Mouse (Mus musculus) forebrain, embryonic 15.5 days (tissue): ENCODE measurements around the gene Hk2. TPM values are rescaled to one million over a fixed set of nuclear protein-coding genes. Genes with fewer than 3 reads are reported as not detected.

ENCODE experiments used
- ATAC-seq: fragments of 200-750 bp; cut with Nextera tagmentation; replicated peaks from 2 replicates; pipeline ENCODE4 v1.8.0; 2017; ENCODE audit warnings: mild to moderate bottlenecking, moderate TSS enrichment, moderate library complexity
- H3K27ac ChIP-seq: fragments of 300-500 bp; sonication (generic); replicated peaks from 2 replicates; pipeline ENCODE4 v1.5.1; 2015; ENCODE audit warnings: mild to moderate bottlenecking, inconsistent platforms
- H3K27me3 ChIP-seq: fragments of 300-500 bp; sonication (generic); 2 replicates; pipeline ENCODE4 v1.6.1; 2015; ENCODE audit warnings: inconsistent platforms
- H3K36me3 ChIP-seq: fragments of 300-500 bp; sonication (generic); 2 replicates; pipeline ENCODE4 v1.6.1; 2015; ENCODE audit warnings: mild to moderate bottlenecking, inconsistent platforms
- H3K4me1 ChIP-seq: fragments of 300-500 bp; sonication (generic); 2 replicates; pipeline ENCODE4 v1.6.1; 2015; ENCODE audit warnings: inconsistent platforms
- H3K4me2 ChIP-seq: fragments of 300-500 bp; sonication (generic); replicated peaks from 2 replicates; pipeline ENCODE4 v1.6.1; 2015; ENCODE audit warnings: mild to moderate bottlenecking, inconsistent platforms
- H3K4me3 ChIP-seq: fragments of 300-500 bp; sonication (generic); 2 replicates; pipeline ENCODE4 v1.5.1; 2015; ENCODE audit warnings: mild to moderate bottlenecking, inconsistent platforms
- H3K9ac ChIP-seq: fragments of 300-500 bp; sonication (generic); replicated peaks from 2 replicates; pipeline ENCODE4 v1.6.1; 2015; ENCODE audit warnings: mild to moderate bottlenecking, inconsistent platforms
- H3K9me3 ChIP-seq: fragments of 300-500 bp; sonication (generic); 2 replicates; pipeline ENCODE4 v1.6.1; 2016; ENCODE audit warnings: inconsistent platforms
- WGBS: fragments of 180-500 bp; shearing (Covaris S2); methylation state at CpG from one replicate; pipeline ENCODE4 v1.1.7; 2015; ENCODE audit warnings: mixed read lengths; 5-methylcytosine and 5-hydroxymethylcytosine counted together
- polyA plus RNA-seq: library from polyadenylated mRNA; unstranded; fragments of >200 nt; fragmentation: Nextera tagmentation; extraction: Ambion mirVana; gene quantifications from 2 replicates; pipeline ENCODE4 v1.2.1, GENCODE M21; 2015

Gene Hk2
- polyA plus RNA-seq, 1 experiment from 2014 or later = 5.3 TPM

- no peak overlapping the region for H3K27ac ChIP-seq
- 96% methylated on average over 12 of the region's 12 CpGs for WGBS
- H3K4me2 ChIP-seq = no peak overlapping the region
- no peak overlapping the region for H3K4me3 ChIP-seq
- 0 out of 2 replicates have a peak, but pooled peaks cover 4% of the 10 kb centered on the region for H3K27me3 ChIP-seq
- no peak overlapping the region for H3K9ac ChIP-seq
- no peaks in the 10 kb centered on the region for H3K9me3 ChIP-seq
- H3K4me1 ChIP-seq = peaks cover 20% of the 10 kb centered on the region
- H3K36me3 ChIP-seq = no peaks in the 10 kb centered on the region
- ATAC-seq = no peak
These were observed 6.3 kb downstream of the Hk2 start for GRCm38 (mm10) chr6:82767734-82768586.

GRCm38 (mm10) chr6:82766636-82767035 is 7.6 kb downstream of the Hk2 start:
- Histone ChIP-seq H3K36me3 (no peaks in the 10 kb centered on the region), H3K4me2 (no peak overlapping the region), H3K4me1 (peaks cover 8% of the 10 kb centered on the region; the same call in 1 of the 2 replicates), H3K27me3 (no peaks in the 10 kb centered on the region), H3K9me3 (no peaks in the 10 kb centered on the region), H3K27ac (no peak overlapping the region), H3K9ac (no peak overlapping the region), H3K4me3 (no peak overlapping the region)
- no peak for ATAC-seq
- 71% methylated on average over 4 of the region's 4 CpGs for WGBS

DNA sequence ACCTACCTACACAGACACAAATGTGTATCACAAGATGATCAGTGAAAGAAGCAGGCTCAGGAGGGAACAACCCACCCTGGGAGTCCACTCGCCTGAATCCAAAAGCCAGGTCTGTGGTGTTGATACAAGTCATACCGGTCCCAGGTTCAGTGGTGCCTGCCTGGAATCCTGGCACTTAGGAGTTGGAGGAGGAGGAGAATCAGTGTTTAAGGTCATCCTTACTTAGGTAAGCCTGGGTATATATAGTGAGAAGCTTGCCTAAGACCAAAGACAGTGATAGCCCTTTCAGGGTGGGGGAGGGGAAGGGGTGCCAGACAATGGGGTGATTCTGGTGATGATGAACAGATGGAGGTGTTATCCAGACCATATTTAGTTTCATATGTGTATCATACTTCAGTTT is 9.0 kb downstream of the Hk2 start:
- 97% methylated on average over 2 of the region's 2 CpGs for WGBS
- H3K27ac ChIP-seq = no peak overlapping the region
- H3K4me3 ChIP-seq = no peak overlapping the region
- H3K9me3 ChIP-seq = no peaks in the 10 kb centered on the region
- H3K4me1 ChIP-seq = 0 out of 2 replicates have a peak, but pooled peaks cover 4% of the 10 kb centered on the region
- no peak overlapping the region for H3K9ac ChIP-seq
- ATAC-seq = no peak
- no peaks in the 10 kb centered on the region for H3K27me3 ChIP-seq
- no peaks in the 10 kb centered on the region for H3K36me3 ChIP-seq
- H3K4me2 ChIP-seq = no peak overlapping the region

- H3K4me1 ChIP-seq = 0 out of 2 replicates have a peak, but pooled peaks cover 4% of the 10 kb centered on the region
- no peaks in the 10 kb centered on the region for H3K9me3 ChIP-seq
- no peak overlapping the region for H3K4me2 ChIP-seq
- no peaks in the 10 kb centered on the region for H3K36me3 ChIP-seq
- no peak overlapping the region for H3K27ac ChIP-seq
- no peaks in the 10 kb centered on the region for H3K27me3 ChIP-seq
- H3K9ac ChIP-seq = no peak overlapping the region
- 61% methylated on average over 9 of the region's 9 CpGs for WGBS
- no peak for ATAC-seq
- H3K4me3 ChIP-seq = no peak overlapping the region
These were observed 10.3 kb downstream of the Hk2 start for GRCm38 (mm10) chr6:82763871-82764503.

GRCm38 (mm10) chr6:82762728-82763127 is 11.5 kb downstream of the Hk2 start:
- H3K36me3 ChIP-seq = no peaks in the 10 kb centered on the region
- H3K4me2 ChIP-seq = no peak overlapping the region
- 72% methylated on average over 2 of the region's 2 CpGs for WGBS
- H3K9ac ChIP-seq = no peak overlapping the region
- no peak for ATAC-seq
- no peaks in the 10 kb centered on the region for H3K9me3 ChIP-seq
- 0 out of 2 replicates have a peak, but pooled peaks cover 4% of the 10 kb centered on the region for H3K4me1 ChIP-seq
- no peak overlapping the region for H3K4me3 ChIP-seq
- no peaks in the 10 kb centered on the region for H3K27me3 ChIP-seq
- no peak overlapping the region for H3K27ac ChIP-seq

DNA sequence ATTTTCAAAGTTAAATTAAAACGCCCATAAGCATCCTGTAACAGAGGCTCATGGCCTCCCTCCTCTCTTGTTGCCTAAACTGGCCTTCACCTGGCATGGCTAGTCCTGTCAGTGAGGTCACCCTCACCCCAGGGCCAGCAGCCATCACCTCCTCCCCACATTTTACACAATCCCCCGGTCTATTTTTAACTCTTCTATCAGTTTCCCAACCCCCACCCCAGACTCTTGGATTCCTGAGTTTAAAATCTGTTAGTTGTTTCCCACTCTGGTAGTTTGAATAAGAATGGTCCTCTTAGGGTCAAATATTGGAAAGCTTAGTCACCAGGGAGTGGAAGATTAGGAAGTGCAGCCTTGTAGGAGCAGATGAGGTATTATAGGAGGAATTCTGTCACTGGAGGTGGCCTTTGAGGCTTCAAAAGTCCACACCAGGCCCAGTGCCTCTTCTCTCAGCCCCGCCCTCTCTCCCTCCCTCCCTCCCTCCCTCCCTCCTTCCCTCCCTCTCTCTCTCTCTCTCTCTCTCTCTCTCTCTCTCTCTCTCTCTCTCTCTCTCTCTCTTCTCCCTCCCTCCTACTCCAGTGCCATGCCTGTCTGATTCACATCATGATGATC is 13.4 kb downstream of the Hk2 start:
- Histone ChIP-seq H3K9me3 (no peaks in the 10 kb centered on the region), H3K36me3 (no peaks in the 10 kb centered on the region), H3K27me3 (no peaks in the 10 kb centered on the region), H3K4me1 (0 out of 2 replicates have a peak, but pooled peaks cover 4% of the 10 kb centered on the region), H3K4me2 (no peak overlapping the region), H3K4me3 (no peak overlapping the region), H3K9ac (no peak overlapping the region), H3K27ac (no peak overlapping the region)
- no peak for ATAC-seq
- 86% methylated on average over 3 of the region's 3 CpGs for WGBS

DNA sequence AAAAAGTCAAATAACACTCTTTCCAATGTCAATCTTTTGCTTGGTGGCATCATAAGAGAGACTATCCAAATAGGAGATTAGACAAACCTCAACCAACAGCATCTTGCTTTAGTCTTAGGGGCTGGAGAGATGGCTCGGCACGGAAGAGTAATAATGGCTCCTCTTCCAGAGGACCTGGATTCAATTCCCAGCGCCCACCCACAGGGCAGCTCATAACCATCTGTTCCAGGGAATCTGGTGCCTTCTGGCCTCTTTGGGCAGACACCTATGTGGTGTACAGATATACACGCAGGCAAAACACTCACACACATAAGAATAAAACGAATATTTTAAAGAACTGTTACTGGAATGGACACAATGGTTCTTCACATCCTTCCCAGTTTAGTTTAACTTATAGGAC is 15.0 kb downstream of the Hk2 start:
- ATAC-seq = no peak
- H3K36me3 ChIP-seq = no peaks in the 10 kb centered on the region
- WGBS = 95% methylated on average over 5 of the region's 5 CpGs
- H3K4me2 ChIP-seq = no peak overlapping the region
- H3K27ac ChIP-seq = no peak overlapping the region
- H3K4me3 ChIP-seq = no peak overlapping the region
- H3K4me1 ChIP-seq = 0 out of 2 replicates have a peak, but pooled peaks cover 4% of the 10 kb centered on the region
- no peaks in the 10 kb centered on the region for H3K9me3 ChIP-seq
- no peaks in the 10 kb centered on the region for H3K27me3 ChIP-seq
- no peak overlapping the region for H3K9ac ChIP-seq

DNA sequence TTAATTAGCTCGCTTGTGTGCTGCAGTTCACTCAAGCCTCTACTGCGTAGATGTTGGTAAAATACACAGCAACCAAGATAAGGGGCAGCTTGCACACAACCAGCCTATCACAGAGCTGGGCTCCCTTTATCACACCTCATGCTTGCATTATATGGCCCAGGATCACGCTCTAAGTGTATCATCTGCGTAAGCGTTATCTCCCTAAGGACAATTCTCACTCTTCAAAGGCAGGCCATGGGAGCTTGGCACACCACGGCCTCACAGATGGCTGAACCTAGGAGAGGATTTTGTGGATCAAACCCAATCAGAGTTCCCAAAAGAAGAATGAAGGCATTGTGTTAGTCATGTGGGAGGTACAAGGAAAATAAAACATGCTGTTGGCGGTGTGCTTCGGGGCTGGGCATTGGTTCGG is 17.4 kb downstream of the Hk2 start:
- no peaks in the 10 kb centered on the region for H3K27me3 ChIP-seq
- ATAC-seq = no peak
- 80% methylated on average over 9 of the region's 9 CpGs for WGBS
- H3K4me1 ChIP-seq = no peaks in the 10 kb centered on the region
- H3K27ac ChIP-seq = no peak overlapping the region
- no peak overlapping the region for H3K9ac ChIP-seq
- H3K36me3 ChIP-seq = no peaks in the 10 kb centered on the region
- H3K4me2 ChIP-seq = no peak overlapping the region
- H3K4me3 ChIP-seq = no peak overlapping the region
- no peaks in the 10 kb centered on the region for H3K9me3 ChIP-seq

- no peaks in the 10 kb centered on the region for H3K9me3 ChIP-seq
- no peak overlapping the region for H3K4me2 ChIP-seq
- no peak overlapping the region for H3K27ac ChIP-seq
- H3K9ac ChIP-seq = no peak overlapping the region
- no peak for ATAC-seq
- no peaks in the 10 kb centered on the region for H3K4me1 ChIP-seq
- no peak overlapping the region for H3K4me3 ChIP-seq
- 91% methylated on average over 7 of the region's 7 CpGs for WGBS
- no peaks in the 10 kb centered on the region for H3K36me3 ChIP-seq
- H3K27me3 ChIP-seq = no peaks in the 10 kb centered on the region
These were observed 18.0 kb downstream of the Hk2 start for GRCm38 (mm10) chr6:82756216-82756615.

DNA sequence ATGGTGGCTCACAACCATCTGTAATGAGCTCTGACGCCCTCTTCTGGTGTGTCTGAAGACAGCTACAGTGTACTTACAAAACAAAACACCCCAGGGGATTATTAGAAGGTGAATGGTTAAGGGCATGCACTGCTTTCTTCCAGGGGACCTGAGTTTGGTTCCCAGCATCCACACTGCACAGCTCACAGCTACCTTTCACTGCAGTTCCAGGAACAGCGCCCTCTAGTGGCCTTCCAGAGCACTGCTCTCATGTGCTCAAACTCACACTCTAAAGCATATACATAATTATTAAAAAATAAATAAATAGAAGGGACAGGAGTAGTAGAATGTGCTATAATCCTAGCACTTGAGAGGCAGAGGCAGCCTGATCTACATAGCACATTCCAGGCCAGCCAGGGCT is 18.9 kb downstream of the Hk2 start:
- Histone ChIP-seq H3K36me3 (no peaks in the 10 kb centered on the region), H3K4me2 (no peak overlapping the region), H3K4me1 (no peaks in the 10 kb centered on the region), H3K4me3 (no peak overlapping the region), H3K27ac (no peak overlapping the region), H3K27me3 (no peaks in the 10 kb centered on the region), H3K9ac (no peak overlapping the region), H3K9me3 (no peaks in the 10 kb centered on the region)
- no peak for ATAC-seq
- WGBS = 48% methylated on average over 2 of the region's 2 CpGs

- no peak overlapping the region for H3K27ac ChIP-seq
- no peaks in the 10 kb centered on the region for H3K27me3 ChIP-seq
- H3K9me3 ChIP-seq = no peaks in the 10 kb centered on the region
- H3K4me2 ChIP-seq = no peak overlapping the region
- H3K4me1 ChIP-seq = no peaks in the 10 kb centered on the region
- no peak for ATAC-seq
- 89% methylated on average over 6 of the region's 6 CpGs for whole genome bisulfite sequencing
- no peaks in the 10 kb centered on the region for H3K36me3 ChIP-seq
- H3K9ac ChIP-seq = no peak overlapping the region
- H3K4me3 ChIP-seq = no peak overlapping the region
These were observed 19.5 kb downstream of the Hk2 start for GRCm38 (mm10) chr6:82754769-82755168.

DNA sequence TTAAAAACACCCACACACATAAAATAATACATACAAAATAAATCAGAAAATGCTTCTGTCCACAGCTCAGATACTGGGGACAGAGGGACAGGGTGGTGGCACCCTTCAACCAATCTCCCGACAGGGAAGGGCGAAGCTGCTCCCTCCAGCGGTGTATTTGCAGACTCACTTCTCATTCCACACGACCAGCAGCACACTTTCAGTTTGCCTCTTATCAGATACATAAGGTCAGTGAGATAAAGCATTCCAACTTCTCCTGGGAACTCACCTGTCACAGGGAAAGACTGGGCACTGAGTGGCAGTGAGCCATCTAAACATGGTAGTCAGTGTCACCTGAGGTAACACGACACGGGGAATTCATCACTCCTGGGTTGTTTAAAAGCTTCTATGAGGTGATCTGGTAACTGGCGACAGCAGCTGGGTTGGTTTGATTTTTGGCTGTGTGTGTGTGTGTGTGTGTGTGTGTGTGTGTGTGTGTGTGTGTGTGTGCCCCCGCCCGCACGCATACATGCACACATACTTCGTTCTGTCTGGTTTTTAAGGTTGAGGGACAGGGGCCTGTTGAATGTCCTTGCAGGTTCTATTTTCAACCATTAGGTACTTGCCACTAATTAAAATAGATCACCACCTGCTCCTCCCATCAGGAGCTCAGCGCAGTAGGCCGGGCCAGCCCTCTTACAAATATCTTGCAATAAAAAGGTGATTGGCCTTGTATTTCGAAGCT is 20.5 kb downstream of the Hk2 start:
- Histone ChIP-seq H3K4me3 (no peak overlapping the region), H3K9me3 (no peaks in the 10 kb centered on the region), H3K4me2 (no peak overlapping the region), H3K27me3 (no peaks in the 10 kb centered on the region), H3K9ac (no peak overlapping the region), H3K27ac (no peak overlapping the region), H3K4me1 (no peaks in the 10 kb centered on the region), H3K36me3 (no peaks in the 10 kb centered on the region)
- no peak for ATAC-seq
- WGBS = 90% methylated on average over 14 of the region's 14 CpGs
